Mouse (Mus musculus): ENCODE results near the gene Olfr457. TPM values are rescaled to one million over a fixed set of nuclear protein-coding genes. Genes with fewer than 3 reads are reported as not detected.
"Not testable (repeated sequence)": the region's sequence is repeated elsewhere in the genome, so short reads cannot be mapped to it uniquely, and the experiment has no call there.

Gene Olfr457
- polyA plus RNA-seq (2012; ENCODE audit: insufficient read depth, insufficient read length, missing spikeins) = not detected in 2 replicates

- no peak within 1 kb of the TSS for H3K4me3 ChIP-seq (ENCODE audit: insufficient read depth, low read depth, low read length)
- H3K27ac ChIP-seq (replicated peaks; ENCODE audit: low read depth, low read length) = no peak within 1 kb of the TSS
- no peaks in the 10 kb centered on the region for H3K4me1 ChIP-seq (ENCODE audit: control insufficient read depth, insufficient read depth, insufficient read length, low read length)
Measured at GRCm38 (mm10) chr6:42476235-42476634, at the start of gene Olfr457. Gene Olfr457 (minus strand): TSS chr6:42476335.

GRCm38 (mm10) chr6:42513461-42513860 lies 37.3 kb upstream of the Olfr457 start:
- Histone ChIP-seq H3K4me1 (ENCODE audit: control insufficient read depth, insufficient read depth, insufficient read length, low read length) (no peaks in the 10 kb centered on the region), H3K27ac (replicated peaks; ENCODE audit: low read depth, low read length) (no peak overlapping the region), H3K4me3 (ENCODE audit: insufficient read depth, low read depth, low read length) (no peak overlapping the region)

DNA sequence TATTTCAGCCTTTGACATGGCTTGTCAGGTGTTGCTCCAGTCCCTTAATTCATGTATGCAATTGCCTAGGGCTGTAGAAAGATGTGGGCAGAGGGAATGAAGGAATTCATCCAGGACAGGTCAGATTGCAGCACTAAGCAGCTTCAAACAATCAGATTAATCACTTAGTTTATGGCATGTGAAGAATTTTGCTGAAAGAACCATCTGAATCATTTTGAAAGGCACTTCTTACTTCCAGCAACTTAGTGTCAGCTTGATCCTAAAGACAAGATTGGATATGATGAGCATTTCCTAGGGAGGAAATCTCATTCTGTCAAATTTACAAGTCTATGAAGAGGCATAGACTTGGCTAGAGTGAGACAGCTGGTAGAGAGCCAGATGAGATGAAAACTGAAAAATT lies 33.2 kb upstream of the Olfr457 start:
- H3K4me3 ChIP-seq (ENCODE audit: insufficient read depth, low read depth, low read length) = no peak overlapping the region
- no peaks in the 10 kb centered on the region for H3K4me1 ChIP-seq (ENCODE audit: control insufficient read depth, insufficient read depth, insufficient read length, low read length)
- H3K27ac ChIP-seq (replicated peaks; ENCODE audit: low read depth, low read length) = no peak overlapping the region

DNA sequence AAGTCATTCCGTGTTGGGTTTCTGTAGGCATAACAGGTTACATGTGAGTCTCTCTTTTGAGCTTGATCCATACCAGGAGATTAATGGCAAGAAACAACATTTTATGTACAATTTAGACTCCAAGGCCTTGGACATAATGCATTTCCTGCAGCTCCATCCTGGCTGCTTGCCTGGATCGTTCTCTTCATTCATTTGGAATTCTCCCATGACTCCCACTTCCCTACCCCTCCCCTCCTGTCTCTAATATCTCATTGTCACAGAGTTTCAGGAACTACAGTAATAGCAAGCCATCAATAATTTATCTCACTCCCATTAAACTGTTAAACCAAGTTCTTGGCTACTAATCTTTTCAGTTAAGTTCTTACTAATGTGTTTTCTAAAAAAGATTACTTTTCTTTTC lies 27.3 kb upstream of the Olfr457 start:
- Histone ChIP-seq H3K4me3 (ENCODE audit: insufficient read depth, low read depth, low read length) (no peak overlapping the region), H3K4me1 (ENCODE audit: control insufficient read depth, insufficient read depth, insufficient read length, low read length) (no peaks in the 10 kb centered on the region), H3K27ac (replicated peaks; ENCODE audit: low read depth, low read length) (no peak overlapping the region)

DNA sequence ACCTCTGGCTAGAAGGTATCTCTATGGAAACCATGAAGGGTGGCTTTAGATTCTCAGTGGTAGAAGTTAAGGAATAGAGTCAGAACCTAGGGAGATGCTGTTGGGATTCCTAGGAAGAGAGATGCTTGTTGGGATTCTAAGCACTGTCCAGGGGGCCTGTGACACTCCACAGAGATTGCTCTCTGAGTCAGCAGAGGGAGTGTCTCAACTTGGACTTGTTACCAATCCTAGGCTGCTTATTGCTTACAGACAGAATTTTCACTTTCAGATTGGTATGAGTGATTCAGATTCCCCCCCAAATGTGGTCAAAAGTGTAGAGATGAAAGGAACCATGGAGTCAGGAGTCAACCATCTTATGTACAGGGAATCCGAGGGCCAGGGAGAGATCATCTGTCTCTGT lies 13.6 kb upstream of the Olfr457 start:
- H3K4me3 ChIP-seq (ENCODE audit: insufficient read depth, low read depth, low read length) = no peak overlapping the region
- H3K4me1 ChIP-seq (ENCODE audit: control insufficient read depth, insufficient read depth, insufficient read length, low read length) = no peaks in the 10 kb centered on the region
- H3K27ac ChIP-seq (replicated peaks; ENCODE audit: low read depth, low read length) = no peak overlapping the region

DNA sequence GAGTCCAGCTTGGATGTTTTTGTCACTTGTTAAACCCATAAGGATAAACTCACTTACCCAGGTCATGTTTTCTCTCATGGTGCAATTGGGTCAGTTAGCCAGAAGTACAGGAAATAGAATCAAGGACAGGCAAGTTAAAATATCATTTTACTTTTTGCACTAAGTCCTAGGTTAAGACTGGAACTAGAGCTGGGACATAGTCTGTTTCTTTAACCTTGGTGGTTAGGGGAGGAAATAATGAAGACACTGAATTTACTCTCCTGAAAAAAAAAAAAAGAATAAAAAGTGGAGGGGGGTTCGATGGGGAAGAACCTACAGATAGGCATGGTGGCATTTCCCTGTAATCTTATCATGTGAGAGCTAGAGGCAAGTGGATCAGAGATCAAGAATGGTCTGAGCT lies 11.0 kb upstream of the Olfr457 start, which contains the start of gene Olfr456:
Olfr456 (minus strand) TSS at position 101 of the 400 bp plus-strand sequence.
- H3K4me1 ChIP-seq (ENCODE audit: control insufficient read depth, insufficient read depth, insufficient read length, low read length) = no peaks in the 10 kb centered on the region
- no peak within 1 kb of the TSS for H3K27ac ChIP-seq (replicated peaks; ENCODE audit: low read depth, low read length)
- H3K4me3 ChIP-seq (ENCODE audit: insufficient read depth, low read depth, low read length) = no peak within 1 kb of the TSS

GRCm38 (mm10) chr6:42484633-42485032 lies 8.5 kb upstream of the Olfr457 start:
- Histone ChIP-seq H3K4me1 (ENCODE audit: control insufficient read depth, insufficient read depth, insufficient read length, low read length) (no peaks in the 10 kb centered on the region), H3K27ac (replicated peaks; ENCODE audit: low read depth, low read length) (no peak overlapping the region), H3K4me3 (ENCODE audit: insufficient read depth, low read depth, low read length) (no peak overlapping the region)

DNA sequence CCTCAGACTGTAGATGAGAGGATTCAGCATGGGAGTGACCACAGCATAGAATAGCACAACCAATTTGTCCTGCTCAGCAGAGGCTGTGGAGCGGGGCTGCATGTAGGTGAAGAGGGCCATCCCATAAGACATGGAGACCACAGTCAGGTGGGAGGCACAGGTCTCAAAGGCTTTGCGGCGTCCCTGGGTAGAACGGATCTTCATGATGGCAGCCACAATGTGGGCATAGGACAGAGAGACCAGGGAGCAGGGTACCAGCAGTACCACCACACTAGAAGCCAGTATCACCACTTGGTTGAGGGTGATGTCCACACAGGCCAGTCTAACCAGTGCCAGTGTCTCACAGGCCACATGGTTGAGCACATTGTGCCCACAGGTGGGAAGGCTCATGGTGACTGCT lies 4.8 kb downstream of the Olfr457 start:
- H3K27ac ChIP-seq (replicated peaks; ENCODE audit: low read depth, low read length); H3K4me3 ChIP-seq (ENCODE audit: insufficient read depth, low read depth, low read length); H3K4me1 ChIP-seq (ENCODE audit: control insufficient read depth, insufficient read depth, insufficient read length, low read length): not testable (repeated sequence)

- Histone ChIP-seq H3K4me1 (ENCODE audit: control insufficient read depth, insufficient read depth, insufficient read length, low read length) (no peaks in the 10 kb centered on the region), H3K4me3 (ENCODE audit: insufficient read depth, low read depth, low read length) (no peak overlapping the region), H3K27ac (replicated peaks; ENCODE audit: low read depth, low read length) (no peak overlapping the region)
Measured at GRCm38 (mm10) chr6:42470542-42470941, 5.6 kb downstream of the Olfr457 start.

DNA sequence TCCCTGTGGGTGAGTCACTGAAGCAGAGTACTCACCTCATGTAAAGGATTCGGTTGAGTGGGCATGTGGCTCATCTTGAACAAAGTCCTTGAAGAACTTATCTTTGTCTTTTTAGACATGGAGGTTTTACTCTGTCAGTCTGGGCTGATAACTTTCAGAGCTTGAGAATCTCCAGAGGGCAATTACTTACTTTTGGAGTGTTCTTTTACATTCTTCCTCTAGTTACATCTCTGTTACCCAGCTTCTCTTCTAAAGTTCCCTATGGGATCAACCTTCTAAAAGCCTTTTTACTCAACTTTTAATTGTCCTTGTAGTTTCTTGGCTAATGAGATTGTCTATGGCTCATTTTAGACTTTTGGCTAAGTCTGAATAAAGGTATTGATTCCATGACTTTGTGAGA lies 11.0 kb downstream of the Olfr457 start, which contains the start of gene Olfr458:
Olfr458 (minus strand) TSS at position 101 of the 400 bp plus-strand sequence.
- Histone ChIP-seq H3K4me1 (ENCODE audit: control insufficient read depth, insufficient read depth, insufficient read length, low read length) (no peaks in the 10 kb centered on the region), H3K4me3 (ENCODE audit: insufficient read depth, low read depth, low read length) (no peak within 1 kb of the TSS), H3K27ac (replicated peaks; ENCODE audit: low read depth, low read length) (no peak within 1 kb of the TSS)

GRCm38 (mm10) chr6:42447381-42447780 lies 28.8 kb downstream of the Olfr457 start:
- Histone ChIP-seq H3K4me3 (ENCODE audit: insufficient read depth, low read depth, low read length) (no peak overlapping the region), H3K27ac (replicated peaks; ENCODE audit: low read depth, low read length) (no peak overlapping the region), H3K4me1 (ENCODE audit: control insufficient read depth, insufficient read depth, insufficient read length, low read length) (no peaks in the 10 kb centered on the region)

DNA sequence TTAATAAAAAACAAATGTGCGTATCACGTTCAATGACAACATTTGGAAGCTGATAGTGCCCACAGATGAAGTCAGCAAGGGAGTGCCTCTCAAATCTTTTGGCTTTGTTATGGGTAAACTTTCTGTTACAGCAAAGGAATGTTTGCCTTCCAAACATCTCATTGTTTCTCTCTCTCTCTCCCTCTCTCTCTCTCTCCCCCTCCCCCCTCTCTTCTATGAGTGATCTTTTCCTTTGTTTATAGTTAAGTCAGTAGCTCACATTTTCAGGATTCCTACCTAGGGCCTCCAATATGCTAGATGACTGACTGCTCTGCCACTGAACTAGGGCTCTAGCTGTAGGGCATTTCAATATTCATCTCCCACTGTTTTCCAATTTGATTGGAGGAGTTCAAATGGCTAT lies 31.6 kb downstream of the Olfr457 start:
- Histone ChIP-seq H3K4me3 (ENCODE audit: insufficient read depth, low read depth, low read length) (no peak overlapping the region), H3K4me1 (ENCODE audit: control insufficient read depth, insufficient read depth, insufficient read length, low read length) (no peaks in the 10 kb centered on the region), H3K27ac (replicated peaks; ENCODE audit: low read depth, low read length) (no peak overlapping the region)

- Histone ChIP-seq H3K27ac (replicated peaks; ENCODE audit: low read depth, low read length) (no peak overlapping the region), H3K4me1 (ENCODE audit: control insufficient read depth, insufficient read depth, insufficient read length, low read length) (no peaks in the 10 kb centered on the region), H3K4me3 (ENCODE audit: insufficient read depth, low read depth, low read length) (no peak overlapping the region)
Measured at GRCm38 (mm10) chr6:42441395-42441794, 34.7 kb downstream of the Olfr457 start.

GRCm38 (mm10) chr6:42435490-42435889 lies 40.6 kb downstream of the Olfr457 start:
- H3K27ac ChIP-seq (replicated peaks; ENCODE audit: low read depth, low read length) = no peak overlapping the region
- no peaks in the 10 kb centered on the region; the same call in 1 of the 2 replicates for H3K4me1 ChIP-seq (ENCODE audit: control insufficient read depth, insufficient read depth, insufficient read length, low read length)
- H3K4me3 ChIP-seq (ENCODE audit: insufficient read depth, low read depth, low read length) = no peak overlapping the region

GRCm38 (mm10) chr6:42434446-42434845 lies 41.7 kb downstream of the Olfr457 start, which contains the start of gene Tas2r126:
Gene Tas2r126 (plus strand): TSS chr6:42434535.
- Histone ChIP-seq H3K4me1 (ENCODE audit: control insufficient read depth, insufficient read depth, insufficient read length, low read length) (no peaks in the 10 kb centered on the region; the same call in 1 of the 2 replicates), H3K4me3 (ENCODE audit: insufficient read depth, low read depth, low read length) (no peak within 1 kb of the TSS), H3K27ac (replicated peaks; ENCODE audit: low read depth, low read length) (no peak within 1 kb of the TSS)

DNA sequence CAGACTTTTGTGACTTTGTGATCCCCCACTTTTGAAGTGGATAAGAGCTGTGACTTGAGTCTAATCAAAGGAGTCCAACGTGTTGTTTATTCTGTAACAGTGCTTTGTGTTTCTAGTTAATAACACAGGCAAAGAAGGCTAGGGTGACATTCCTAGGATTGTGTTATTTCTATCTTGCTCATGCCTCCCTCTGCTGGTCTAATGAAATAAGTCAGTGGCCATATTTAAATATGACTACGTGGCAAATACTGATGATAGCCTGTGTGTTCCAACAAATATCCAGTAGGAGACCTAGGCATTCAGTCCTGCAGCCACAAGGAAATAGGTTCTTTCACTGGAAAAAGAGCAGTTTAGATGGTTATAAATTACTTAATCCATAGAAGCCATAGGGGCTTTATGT lies 42.6 kb downstream of the Olfr457 start:
- H3K4me3 ChIP-seq (ENCODE audit: insufficient read depth, low read depth, low read length) = no peak overlapping the region
- no peaks in the 10 kb centered on the region; the same call in 1 of the 2 replicates for H3K4me1 ChIP-seq (ENCODE audit: control insufficient read depth, insufficient read depth, insufficient read length, low read length)
- no peak overlapping the region for H3K27ac ChIP-seq (replicated peaks; ENCODE audit: low read depth, low read length)
